Mouse (Mus musculus) brain, embryonic 14.5 days (tissue): Measurements from ENCODE around the gene Rps19bp1.
A peak's percentile ranks its signal among the peaks of the same experiment; 100 is the strongest.

ENCODE experiments used
- CTCF ChIP-seq: fragments of 200-500 bp; IDR thresholded peaks from 2 replicates; pipeline ENCODE4 v1.5.1; 2012; ENCODE audit warnings: inconsistent platforms, mild to moderate bottlenecking, moderate library complexity, borderline replicate concordance; ENCODE audit not compliant: insufficient read depth, insufficient read length; ENCODE audit errors: extremely low read depth
- POLR2A ChIP-seq: fragments of 200-500 bp; IDR thresholded peaks from 2 replicates; pipeline ENCODE4 v1.6.1; 2012; ENCODE audit warnings: mild to moderate bottlenecking, inconsistent platforms, borderline replicate concordance; ENCODE audit not compliant: poor library complexity, insufficient read depth, insufficient read length, severe bottlenecking; ENCODE audit errors: extremely low read depth

GRCm38 (mm10) chr15:80225796-80226195 is 38.3 kb downstream of the Rps19bp1 start:
- no peak for TF ChIP-seq POLR2A
- peak; percentile 62; the same call in 1 of the 2 replicates for TF ChIP-seq CTCF
